Mouse (Mus musculus) E14TG2a.4 (cell line): ENCODE measurements around the gene Ralgapa2.

ENCODE experiments used
- CTCF ChIP-seq: conservative IDR thresholded peaks from 2 replicates; pipeline ENCODE4 v1.5.1; 2014; ENCODE audit warnings: low read length
- NANOG ChIP-seq: IDR thresholded peaks from 2 replicates; pipeline ENCODE4 v1.6.1; 2014; ENCODE audit warnings: borderline replicate concordance, low read length, mixed read lengths
- POU5F1 ChIP-seq: IDR thresholded peaks from 2 replicates; pipeline ENCODE4 v1.6.1; 2014; ENCODE audit warnings: low read length, borderline replicate concordance

DNA sequence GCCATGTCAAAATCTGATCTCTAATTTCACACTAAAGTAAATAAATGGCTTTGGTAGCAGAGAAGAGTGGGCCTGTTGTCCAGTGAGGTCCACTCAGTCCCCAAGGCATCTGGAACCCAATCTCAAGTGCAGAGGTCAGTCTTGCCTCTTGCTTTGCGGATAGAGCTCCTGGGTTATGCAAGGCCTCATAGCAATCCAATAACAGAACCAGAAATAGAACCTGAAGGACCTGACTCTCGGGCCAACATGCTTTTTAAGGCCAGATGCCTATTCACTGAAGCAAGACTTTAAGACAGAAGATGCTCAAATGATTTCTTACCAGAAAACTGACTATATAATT, 407 bp upstream of the Ralgapa2 start:
- no peak for TF ChIP-seq CTCF
- TF ChIP-seq POU5F1: no peak
- TF ChIP-seq NANOG: no peak
